Mouse (Mus musculus): ENCODE data around the gene Rasa3.

- TF ChIP-seq RCOR1 (IDR thresholded peaks at IDR 0.05; ENCODE audit: low read depth, low read length) (no peak), MAFK (IDR thresholded peaks at IDR 0.05; ENCODE audit: borderline replicate concordance, low read depth, low read length) (no peak), NELFE (IDR thresholded peaks at IDR 0.05; ENCODE audit: low read depth, low read length) (no peak), UBTF (IDR thresholded peaks at IDR 0.05; ENCODE audit: borderline replicate concordance, insufficient read depth, low read depth, low read length) (no peak), USF1 (IDR thresholded peaks at IDR 0.05; ENCODE audit: low read depth, low read length) (no peak), CTCF (IDR thresholded peaks at IDR 0.05 in 2 of 3, conservative IDR thresholded peaks at IDR 0.05 in 1 of 3; ENCODE audit: control insufficient read depth in 1 of 3, insufficient read depth in 1 of 3, low read depth in 2 of 3, low read length in 3 of 3, poor library complexity in 1 of 3, severe bottlenecking in 1 of 3) (no peak), POLR2A (IDR thresholded peaks at IDR 0.05; ENCODE audit: control insufficient read depth in 1 of 2, insufficient read depth in 1 of 2, low read depth in 1 of 2, low read length in 2 of 2, poor library complexity in 1 of 2) (no peak), MYB (IDR thresholded peaks at IDR 0.05; ENCODE audit: low read depth, low read length) (no peak), MXI1 (IDR thresholded peaks at IDR 0.05; ENCODE audit: low read depth, low read length) (no peak), USF2 (IDR thresholded peaks at IDR 0.05; ENCODE audit: borderline replicate concordance in 1 of 2, insufficient read depth in 1 of 2, low read depth in 1 of 2, low read length in 2 of 2) (no peak), ZC3H11A (IDR thresholded peaks at IDR 0.05; ENCODE audit: low read depth, low read length) (no peak), POLR2AphosphoS5 (IDR thresholded peaks at IDR 0.05; ENCODE audit: borderline replicate concordance, low read depth, low read length) (no peak)
Observed at GRCm38 (mm10) chr8:13546421-13546820, 131.0 kb downstream of the Rasa3 start.

Data from MEL (cell line).